Mouse (Mus musculus) kidney, postnatal 14 days (tissue): ENCODE data around the gene 4430402I18Rik.
"Not testable (repeated sequence)": the region's sequence is repeated elsewhere in the genome, so short reads cannot be mapped to it uniquely, and the experiment has no call there.

Source experiments
- DNase-seq: peaks from one replicate; pipeline ENCODE4 v3.0.0; 2022; ENCODE audit warnings: mixed read lengths

4430402I18Rik gene

GRCm38 (mm10) chr19:28967652-28968051 lies at the start of gene 4430402I18Rik:
Gene 4430402I18Rik, minus strand, starts transcription at chr19:28967800.
- DNase-seq, result no peak

GRCm38 (mm10) chr19:29016786-29017185 lies 49.2 kb upstream of the 4430402I18Rik start:
- DNase-seq, result no peak

GRCm38 (mm10) chr19:29016204-29016765 lies 48.7 kb upstream of the 4430402I18Rik start:
- peak; percentile 38 for DNase-seq

- no peak for DNase-seq
Observed at GRCm38 (mm10) chr19:29015410-29016203, 48.0 kb upstream of the 4430402I18Rik start.

GRCm38 (mm10) chr19:29014466-29015055 lies 47.0 kb upstream of the 4430402I18Rik start:
- peak; percentile 40 for DNase-seq

- DNase-seq, result no peak
Observed at GRCm38 (mm10) chr19:29011355-29011990, 43.9 kb upstream of the 4430402I18Rik start.

- no peak for DNase-seq
Observed at GRCm38 (mm10) chr19:29009046-29009445, 41.4 kb upstream of the 4430402I18Rik start.

- no peak for DNase-seq
Observed at GRCm38 (mm10) chr19:29008069-29008706, 40.6 kb upstream of the 4430402I18Rik start.

GRCm38 (mm10) chr19:29000321-29000720 lies 32.7 kb upstream of the 4430402I18Rik start:
- not testable (repeated sequence) for DNase-seq

- no peak for DNase-seq
Observed at GRCm38 (mm10) chr19:28997976-28998630, 30.5 kb upstream of the 4430402I18Rik start.

- DNase-seq, result no peak
Observed at GRCm38 (mm10) chr19:28995366-28995765, 27.8 kb upstream of the 4430402I18Rik start.

GRCm38 (mm10) chr19:28994870-28995269 lies 27.3 kb upstream of the 4430402I18Rik start:
- no peak for DNase-seq

- DNase-seq, result no peak
Observed at GRCm38 (mm10) chr19:28991391-28991790, 23.8 kb upstream of the 4430402I18Rik start.

GRCm38 (mm10) chr19:28990590-28991221 lies 23.1 kb upstream of the 4430402I18Rik start:
- DNase-seq, result peak; percentile 67

GRCm38 (mm10) chr19:28990194-28990589 lies 22.6 kb upstream of the 4430402I18Rik start, which contains the start of gene Cdc37l1:
Gene Cdc37l1, plus strand, starts transcription at chr19:28990352.
- DNase-seq, result peak; percentile 99

- no peak for DNase-seq
Observed at GRCm38 (mm10) chr19:28989515-28989914, 21.9 kb upstream of the 4430402I18Rik start.

- no peak for DNase-seq
Observed at GRCm38 (mm10) chr19:28982617-28983016, 15.0 kb upstream of the 4430402I18Rik start.

- DNase-seq, result peak; percentile 88
Observed at GRCm38 (mm10) chr19:28974862-28975611, 7.4 kb upstream of the 4430402I18Rik start.

GRCm38 (mm10) chr19:28970251-28970650 lies 2.7 kb upstream of the 4430402I18Rik start:
- DNase-seq, result no peak

- DNase-seq, result no peak
Observed at GRCm38 (mm10) chr19:28969231-28969630, 1.6 kb upstream of the 4430402I18Rik start.

- DNase-seq, result no peak
Observed at GRCm38 (mm10) chr19:28968178-28968577, 578 bp upstream of the 4430402I18Rik start.
